Mouse (Mus musculus): ENCODE results near the gene Ngef. TPM values are rescaled to one million over a fixed set of nuclear protein-coding genes. Genes with fewer than 3 reads are reported as not detected.

Ngef gene
- total and polyA plus RNA-seq, 3 experiments = not detected

DNA sequence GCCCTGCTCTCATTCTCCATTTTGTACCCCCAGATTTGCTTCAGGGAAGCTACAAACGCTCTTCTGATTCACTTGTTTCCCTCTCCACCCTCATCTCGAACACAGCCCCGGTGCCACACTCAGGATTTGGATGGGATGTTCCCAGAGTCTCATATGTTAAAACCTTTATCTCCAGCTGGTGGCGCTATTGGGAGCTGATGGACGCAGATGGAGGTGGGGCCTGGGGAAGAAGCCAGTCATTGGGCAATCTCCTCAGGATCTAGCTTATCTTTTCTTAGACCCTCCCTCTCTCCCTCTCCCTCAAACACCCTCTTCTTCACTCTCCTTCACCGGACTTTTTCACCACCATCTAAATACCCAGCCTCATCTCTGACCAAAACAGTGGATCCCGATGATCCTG, 32.1 kb downstream of the Ngef start:
- no peaks in the 10 kb centered on the region for H3K36me3 ChIP-seq (ENCODE audit: control insufficient read depth in 1 of 2, insufficient read depth in 2 of 2, low read length in 2 of 2)
- DNase-seq (ENCODE audit: low read depth, low spot score) = peak; percentile 47
- TF ChIP-seq ZC3H11A (IDR thresholded peaks at IDR 0.05; ENCODE audit: low read depth, low read length) (peak; percentile 48), GATA1 (IDR thresholded peaks at IDR 0.05; ENCODE audit: low read depth, low read length) (0 out of 2 replicates have a peak, but pooled peaks have one; percentile 6), CTCF (IDR thresholded peaks at IDR 0.05 in 2 of 3, conservative IDR thresholded peaks at IDR 0.05 in 1 of 3; ENCODE audit: control insufficient read depth in 1 of 3, insufficient read depth in 1 of 3, low read depth in 2 of 3, low read length in 3 of 3, poor library complexity in 1 of 3, severe bottlenecking in 1 of 3) (peak; percentile 49 to 66 (median 59); a peak in 5 of 6 replicates), SMC3 (IDR thresholded peaks at IDR 0.05; ENCODE audit: low read depth, low read length) (peak; percentile 65), MYC (IDR thresholded peaks at IDR 0.05; ENCODE audit: low read depth, low read length) (no peak), RAD21 (IDR thresholded peaks at IDR 0.05; ENCODE audit: low read depth, low read length) (peak; percentile 56), MAZ (IDR thresholded peaks at IDR 0.05; ENCODE audit: low read depth, low read length) (no peak)

DNA sequence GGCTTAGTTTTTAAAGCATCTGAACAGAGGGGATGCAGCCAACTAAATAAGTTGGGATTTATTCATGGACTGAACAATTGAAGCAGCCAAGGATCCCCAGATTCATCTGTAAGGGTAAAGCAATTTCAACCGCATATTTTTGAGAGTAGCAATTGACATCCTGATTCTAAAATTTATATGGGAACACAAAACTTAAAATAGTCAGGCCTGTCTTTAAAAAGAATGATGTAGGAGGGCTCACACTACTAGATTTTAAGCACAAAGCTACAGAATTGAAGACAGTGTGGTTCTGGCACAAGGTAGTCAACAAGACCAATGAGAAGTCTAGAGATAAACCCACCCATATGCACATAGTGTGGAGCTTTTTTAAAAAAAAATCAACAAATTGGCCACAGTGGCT, 36.7 kb downstream of the Ngef start:
- Histone ChIP-seq H3K4me3 (ENCODE audit: control insufficient read depth in 1 of 2, insufficient read depth in 1 of 2, low read depth in 2 of 2, low read length in 2 of 2) (no peak overlapping the region), H3K9me3 (replicated peaks; ENCODE audit: insufficient read depth, low read length) (no peaks in the 10 kb centered on the region), H3K27me3 (ENCODE audit: control insufficient read depth in 1 of 2, insufficient read depth in 2 of 2, low read length in 2 of 2) (peaks cover 3 to 4% of the 10 kb centered on the region in 2 experiments; a peak in 3 of 4 replicates), H3K4me1 (ENCODE audit: control insufficient read depth in 1 of 2, insufficient read depth in 2 of 2, low read length in 2 of 2) (no peaks in the 10 kb centered on the region), H3K27ac (ENCODE audit: control insufficient read depth, low read depth, low read length) (no peak overlapping the region), H3K79me2 (ENCODE audit: control insufficient read depth, insufficient read depth, low read length, poor library complexity) (no peaks in the 10 kb centered on the region), H3K36me3 (ENCODE audit: control insufficient read depth in 1 of 2, insufficient read depth in 2 of 2, low read length in 2 of 2) (no peaks in the 10 kb centered on the region), H3K9ac (ENCODE audit: control insufficient read depth, low read depth, low read length, poor library complexity, severe bottlenecking) (no peak overlapping the region)
- TF ChIP-seq CTCF (IDR thresholded peaks at IDR 0.05 in 2 of 3, conservative IDR thresholded peaks at IDR 0.05 in 1 of 3; ENCODE audit: control insufficient read depth in 1 of 3, insufficient read depth in 1 of 3, low read depth in 2 of 3, low read length in 3 of 3, poor library complexity in 1 of 3, severe bottlenecking in 1 of 3) (no peak), UBTF (IDR thresholded peaks at IDR 0.05; ENCODE audit: borderline replicate concordance, insufficient read depth, low read depth, low read length) (no peak), POLR2AphosphoS5 (IDR thresholded peaks at IDR 0.05; ENCODE audit: borderline replicate concordance, low read depth, low read length) (no peak), NRF1 (IDR thresholded peaks at IDR 0.05; ENCODE audit: insufficient read depth, low read depth, low read length, poor library complexity, severe bottlenecking) (no peak), SMC3 (IDR thresholded peaks at IDR 0.05; ENCODE audit: low read depth, low read length) (no peak), JUND (IDR thresholded peaks at IDR 0.05; ENCODE audit: low read depth, low read length) (no peak), HCFC1 (IDR thresholded peaks at IDR 0.05; ENCODE audit: low read depth, low read length) (no peak), RCOR1 (IDR thresholded peaks at IDR 0.05; ENCODE audit: low read depth, low read length) (no peak), MAZ (IDR thresholded peaks at IDR 0.05; ENCODE audit: low read depth, low read length) (no peak), ELF1 (IDR thresholded peaks at IDR 0.05; ENCODE audit: low read depth, low read length) (no peak), ZC3H11A (IDR thresholded peaks at IDR 0.05; ENCODE audit: low read depth, low read length) (no peak), EP300 (IDR thresholded peaks at IDR 0.05; ENCODE audit: low read depth in 1 of 2, low read length in 2 of 2) (no peak), CHD2 (IDR thresholded peaks at IDR 0.05; ENCODE audit: low read length) (no peak), KAT2A (conservative IDR thresholded peaks at IDR 0.05; ENCODE audit: low read depth, low read length) (no peak), GATA1 (IDR thresholded peaks at IDR 0.05; ENCODE audit: low read depth, low read length) (no peak)
- no peak for DNase-seq (ENCODE audit: low read depth, low spot score)

More for the DNA sequence above, 32.1 kb downstream of the Ngef start:
- no peak overlapping the region for H3K27ac ChIP-seq (ENCODE audit: control insufficient read depth, low read depth, low read length)
- no peaks in the 10 kb centered on the region for H3K9me3 ChIP-seq (replicated peaks; ENCODE audit: insufficient read depth, low read length)
- no peak overlapping the region for H3K9ac ChIP-seq (ENCODE audit: control insufficient read depth, low read depth, low read length, poor library complexity, severe bottlenecking)
- H3K4me1 ChIP-seq (ENCODE audit: control insufficient read depth in 1 of 2, insufficient read depth in 2 of 2, low read length in 2 of 2) = no peaks in the 10 kb centered on the region
- no peak overlapping the region for H3K4me3 ChIP-seq (ENCODE audit: control insufficient read depth in 1 of 2, insufficient read depth in 1 of 2, low read depth in 2 of 2, low read length in 2 of 2)
- no peaks in the 10 kb centered on the region for H3K79me2 ChIP-seq (ENCODE audit: control insufficient read depth, insufficient read depth, low read length, poor library complexity)
- H3K27me3 ChIP-seq (ENCODE audit: control insufficient read depth in 1 of 2, insufficient read depth in 2 of 2, low read length in 2 of 2) = no peaks in the 10 kb centered on the region; a peak in 1 of 4 replicates

Measured in MEL (cell line).